Mouse (Mus musculus) embryonic stem cell, embryonic (primary cell): ENCODE results near the gene Htr1f.

Experiments used
- CTCF ChIA-PET, 4 experiments: fragments of 300-600 bp in 2 of 4; fragments of 350-600 bp in 2 of 4; sonication (Branson Sonifier 250); formaldehyde crosslinking; loops; one replicate each; lab custom pipeline; 2022; ENCODE audit warnings: inconsistent platforms in 2 of 4; lab: Charles Lee
- POLR2A ChIA-PET, 4 experiments: fragments of 300-600 bp in 2 of 4; fragments of 350-600 bp in 2 of 4; sonication (Branson Sonifier 250); formaldehyde crosslinking; loops; one replicate each; lab custom pipeline; 2022; ENCODE audit warnings: antibody characterized with exemption in 4 of 4, inconsistent platforms in 1 of 4; lab: Charles Lee

Gene Htr1f

GRCm38 (mm10) chr16:64974636-64975035, 131.0 kb downstream of the Htr1f start:
- CTCF ChIA-PET, result no interaction called here
- POLR2A ChIA-PET, result no interaction called here

GRCm38 (mm10) chr16:64973533-64974305, 131.9 kb downstream of the Htr1f start:
- ChIA-PET POLR2A (no interaction called here), CTCF (no interaction called here)

GRCm38 (mm10) chr16:64961690-64962089, 144.0 kb downstream of the Htr1f start:
- ChIA-PET POLR2A (no interaction called here), CTCF (no interaction called here)

GRCm38 (mm10) chr16:64941646-64942195, 163.9 kb downstream of the Htr1f start:
- POLR2A ChIA-PET, result no interaction called here
- CTCF ChIA-PET, result no interaction called here

- ChIA-PET CTCF (no interaction called here), POLR2A (no interaction called here)
Measured at GRCm38 (mm10) chr16:64934793-64935192, 170.9 kb downstream of the Htr1f start.

- ChIA-PET CTCF (no interaction called here), POLR2A (no interaction called here)
Measured at GRCm38 (mm10) chr16:64934011-64934410, 171.6 kb downstream of the Htr1f start.

GRCm38 (mm10) chr16:64923500-64923899, 182.2 kb downstream of the Htr1f start:
- ChIA-PET POLR2A (no interaction called here), CTCF (interaction anchor here in 1 of 4 experiments (0.6 kb wide), 1 partner anchor 443 kb away, joined by 8 read pairs; no protein-coding TSS in a partner anchor)

- CTCF ChIA-PET, result no interaction called here
- POLR2A ChIA-PET, result interaction anchor here in 2 of 4 experiments (0.6 to 1.2 kb wide), 2 partner anchors 58 to 151 kb away, joined by 3 to 4 read pairs; no protein-coding TSS in a partner anchor
Measured at GRCm38 (mm10) chr16:64908747-64909146, 196.9 kb downstream of the Htr1f start.

- POLR2A ChIA-PET, result interaction anchor here in 2 of 4 experiments (0.6 kb wide), 2 partner anchors 19 to 140 kb away, joined by 3 read pairs; no protein-coding TSS in a partner anchor
- CTCF ChIA-PET, result interaction anchor here in 3 of 4 experiments (0.6 to 1.2 kb wide), 5 partner anchors 13 to 565 kb away, joined by 3 to 5 read pairs (median 3); no protein-coding TSS in a partner anchor
Measured at GRCm38 (mm10) chr16:64907112-64907511, 198.5 kb downstream of the Htr1f start.

GRCm38 (mm10) chr16:64903328-64903727, 202.3 kb downstream of the Htr1f start:
- ChIA-PET CTCF (no interaction called here), POLR2A (interaction anchor here in 2 of 4 experiments (0.7 to 1.0 kb wide), 2 partner anchors 52 to 56 kb away, joined by 3 to 4 read pairs; partner anchors contain the start of gene Cggbp1 (in 1 of the 2))

GRCm38 (mm10) chr16:64899084-64899483, 206.6 kb downstream of the Htr1f start:
- ChIA-PET POLR2A (interaction anchor here in 3 of 4 experiments (0.9 to 2.0 kb wide), 9 partner anchors 11 to 149 kb away, joined by 3 to 12 read pairs (median 5); partner anchors contain the start of genes Zfp654 (in 2 of the 3) and Cggbp1 (in 1 of the 3)), CTCF (interaction anchor here (0.8 to 1.4 kb wide), 9 partner anchors 10 to 148 kb away, joined by 3 to 17 read pairs (median 4); no protein-coding TSS in a partner anchor)

- ChIA-PET POLR2A (interaction anchor here in 1 of 4 experiments (0.9 to 2.2 kb wide), 4 partner anchors 13 to 35 kb away, joined by 3 to 9 read pairs (median 4); no protein-coding TSS in a partner anchor), CTCF (interaction anchor here in 1 of 4 experiments (1.4 kb wide), 1 partner anchor 9 kb away, joined by 4 read pairs; no protein-coding TSS in a partner anchor)
Measured at GRCm38 (mm10) chr16:64889496-64889895, 216.2 kb downstream of the Htr1f start.

GRCm38 (mm10) chr16:64885547-64885946, 220.1 kb downstream of the Htr1f start:
- POLR2A ChIA-PET, result interaction anchor here (0.5 to 3.8 kb wide), 38 partner anchors 9 to 1253 kb away, joined by 3 to 70 read pairs (median 7); partner anchors contain the start of genes Cggbp1 (in 4 of the 4), Zfp654 (in 4 of the 4), 4930453N24Rik (in 2 of the 4) and Htr1f (in 1 of the 4)
- CTCF ChIA-PET, result interaction anchor here in 3 of 4 experiments (1.0 to 1.1 kb wide), 3 partner anchors 12 to 40 kb away, joined by 3 to 5 read pairs (median 3); no protein-coding TSS in a partner anchor

GRCm38 (mm10) chr16:64885142-64885541, 220.5 kb downstream of the Htr1f start:
- CTCF ChIA-PET, result interaction anchor here in 3 of 4 experiments (1.0 to 1.1 kb wide), 3 partner anchors 12 to 39 kb away, joined by 3 to 5 read pairs (median 3); no protein-coding TSS in a partner anchor

GRCm38 (mm10) chr16:64884420-64884838, 221.2 kb downstream of the Htr1f start:
- CTCF ChIA-PET, result interaction anchor here in 3 of 4 experiments (0.6 to 1.1 kb wide), 4 partner anchors 11 to 39 kb away, joined by 3 to 14 read pairs (median 4); no protein-coding TSS in a partner anchor
- POLR2A ChIA-PET, result interaction anchor here (0.5 to 3.8 kb wide), 30 partner anchors 8 to 1024 kb away, joined by 3 to 70 read pairs (median 9); partner anchors contain the start of genes Cggbp1 (in 4 of the 4), Zfp654 (in 4 of the 4) and 4930453N24Rik (in 2 of the 4)

More at GRCm38 (mm10) chr16:64885142-64885541, 220.5 kb downstream of the Htr1f start:
- POLR2A ChIA-PET, result interaction anchor here (0.5 to 3.8 kb wide), 40 partner anchors 8 to 1253 kb away, joined by 3 to 70 read pairs (median 7); partner anchors contain the start of genes Cggbp1 (in 4 of the 4), Zfp654 (in 4 of the 4), 4930453N24Rik (in 2 of the 4) and Htr1f (in 1 of the 4)

- POLR2A ChIA-PET, result interaction anchor here (0.7 to 3.8 kb wide), 15 partner anchors 10 to 113 kb away, joined by 3 to 70 read pairs (median 14); partner anchors contain the start of genes Cggbp1 (in 3 of the 4), Zfp654 (in 3 of the 4) and 4930453N24Rik (in 1 of the 4)
Measured at GRCm38 (mm10) chr16:64883896-64884295, 221.8 kb downstream of the Htr1f start.

GRCm38 (mm10) chr16:64881442-64881841, 224.2 kb downstream of the Htr1f start:
- ChIA-PET CTCF (no interaction called here), POLR2A (interaction anchor here in 2 of 4 experiments (0.6 to 6.2 kb wide), 5 partner anchors 12 to 47 kb away, joined by 3 to 117 read pairs (median 20); partner anchors contain the start of genes Cggbp1 (in 2 of the 2) and Zfp654 (in 2 of the 2))

More at GRCm38 (mm10) chr16:64883896-64884295, 221.8 kb downstream of the Htr1f start:
- CTCF ChIA-PET, result interaction anchor here in 1 of 4 experiments (0.5 kb wide), 1 partner anchor 172 kb away, joined by 4 read pairs; no protein-coding TSS in a partner anchor

- POLR2A ChIA-PET, result interaction anchor here in 2 of 4 experiments (0.6 to 6.2 kb wide), 7 partner anchors 9 to 47 kb away, joined by 3 to 117 read pairs (median 4); partner anchors contain the start of genes Cggbp1 (in 2 of the 2) and Zfp654 (in 2 of the 2)
- CTCF ChIA-PET, result no interaction called here
Measured at GRCm38 (mm10) chr16:64880986-64881385, 224.7 kb downstream of the Htr1f start.
